Comparison of ENCODE assay signal across 27 mouse cellular contexts in genomic region chr2:135663785-135664184, GRCm38 (mm10). TPM values are rescaled to one million over a fixed set of nuclear protein-coding genes. Genes with fewer than 3 reads are reported as not detected.
DNase-seq lines count a peak whose midpoint lies in the region; ATAC-seq and TF ChIP-seq lines count a peak whose summit lies in the region.
"Had no signal": no experiment of that assay in that cellular context is flagged by ENCODE, and none has a peak within 500 bp of the region (broad histone marks: within the 10 kb centered on the region; RNA-seq: fewer than 3 reads in every experiment).

No protein-coding gene starts in this region.

- no peak overlapping the region for H3K27ac ChIP-seq in kidney, postnatal 0 days
- H3K27ac ChIP-seq: embryonic facial prominence, embryonic 12.5 days; forebrain, embryonic 10.5 days; forebrain, embryonic 15.5 days; hindbrain, embryonic 12.5 days; hindbrain, postnatal 0 days; intestine, embryonic 15.5 days; limb, embryonic 13.5 days; midbrain, embryonic 15.5 days; neural tube, embryonic 12.5 days had no signal

- H3K9me3 ChIP-seq in kidney, postnatal 0 days (replicated peaks; ENCODE audit: low read length) = no peaks in the 10 kb centered on the region
- H3K9me3 ChIP-seq: embryonic facial prominence, embryonic 12.5 days; forebrain, embryonic 15.5 days; hindbrain, embryonic 12.5 days; intestine, embryonic 15.5 days; limb, embryonic 13.5 days; midbrain, embryonic 15.5 days; neural tube, embryonic 12.5 days had no signal

- no peaks in the 10 kb centered on the region for H3K27me3 ChIP-seq in kidney, postnatal 0 days (ENCODE audit: insufficient read depth, low read length)
- H3K27me3 ChIP-seq in Patski = no peaks in the 10 kb centered on the region
- H3K27me3 ChIP-seq: embryonic facial prominence, embryonic 12.5 days; forebrain, embryonic 15.5 days; hindbrain, embryonic 12.5 days; intestine, embryonic 15.5 days; limb, embryonic 13.5 days; midbrain, embryonic 15.5 days; neural tube, embryonic 12.5 days had no signal

- no peaks in the 10 kb centered on the region for H3K36me3 ChIP-seq in kidney, postnatal 0 days (ENCODE audit: insufficient read depth, low read length)
- H3K36me3 ChIP-seq: embryonic facial prominence, embryonic 12.5 days; forebrain, embryonic 15.5 days; hindbrain, embryonic 12.5 days; intestine, embryonic 15.5 days; limb, embryonic 13.5 days; midbrain, embryonic 15.5 days; neural tube, embryonic 12.5 days had no signal

- no peak for ATAC-seq in kidney, postnatal 0 days (replicated peaks; ENCODE audit: low FRiP score, low read depth)
- no peak for ATAC-seq in Patski
- no peak for ATAC-seq in cerebellum, adult (ENCODE audit: insufficient number of reproducible peaks, low FRiP score, low TSS enrichment)
- ATAC-seq: forebrain, embryonic 15.5 days; hindbrain, postnatal 0 days; intestine, embryonic 15.5 days; midbrain, embryonic 15.5 days had no signal

- no peak overlapping the region for H3K4me3 ChIP-seq in kidney, postnatal 0 days (replicated peaks; ENCODE audit: low read depth, low read length)
- H3K4me3 ChIP-seq: embryonic facial prominence, embryonic 12.5 days; forebrain, embryonic 10.5 days; forebrain, embryonic 15.5 days; hindbrain, embryonic 12.5 days; intestine, embryonic 15.5 days; limb, embryonic 13.5 days; midbrain, embryonic 15.5 days; neural tube, embryonic 12.5 days had no signal

- H3K4me2 ChIP-seq in kidney, postnatal 0 days (ENCODE audit: low read length) = no peak overlapping the region
- H3K4me2 ChIP-seq: embryonic facial prominence, embryonic 12.5 days; forebrain, embryonic 15.5 days; heart, embryonic 11.5 days; hindbrain, embryonic 12.5 days; intestine, embryonic 15.5 days; limb, embryonic 13.5 days; liver, embryonic 11.5 days; midbrain, embryonic 15.5 days; neural tube, embryonic 12.5 days had no signal

- H3K4me1 ChIP-seq in kidney, postnatal 0 days (replicated peaks; ENCODE audit: insufficient read depth, low read length) = no peaks in the 10 kb centered on the region
- H3K4me1 ChIP-seq: embryonic facial prominence, embryonic 12.5 days; intestine, embryonic 15.5 days; limb, embryonic 13.5 days; neural tube, embryonic 12.5 days had no signal

- 76% methylated on average over 1 of the region's 1 CpGs for WGBS in kidney, postnatal 0 days

- CTCF ChIA-PET in Patski (lab: Charles Lee) = interaction anchor here (1.1 kb wide), 1 partner anchor 255 kb away, joined by 3 read pairs; no protein-coding TSS in a partner anchor

- POLR2A ChIA-PET in Patski (lab: Charles Lee) = no interaction called here

- 0 out of 2 replicates have a peak, but pooled peaks have one; percentile 7 for TF ChIP-seq CTCF in kidney, postnatal 0 days (IDR thresholded peaks at IDR 0.05; ENCODE audit: low read depth)
- TF ChIP-seq CTCF in Patski (IDR thresholded peaks at IDR 0.05) = peak; percentile 46

- DNase-seq in kidney, postnatal 0 days (ENCODE audit: low spot score) = no peak
- DNase-seq in kidney, adult 18-20 months = no peak
- peak; percentile 13 for DNase-seq in retina, embryonic 14.5 days (ENCODE audit: low spot score)
- no peak for DNase-seq in retina, postnatal 1 day
- no peak for DNase-seq in Patski (ENCODE audit: low read depth, low spot score)
- no peak for DNase-seq in natural killer cell, adult 2 months (ENCODE audit: low spot score in 2 of 2)
- DNase-seq: adrenal gland, postnatal 14 days; B cell, adult 2 months; cerebellum, adult 11-12 months; cerebellum, adult 9-11 months; embryo, embryonic 11 days; gastrocnemius, postnatal 36 days; heart, postnatal 36 days; kidney, postnatal 25 days; lung, postnatal 10 days had no signal

- in situ Hi-C loops in Patski (cut with MboI; ENCODE audit: low pct_unique_long_range_greater_than_20kb) = loop anchor here (10.0 to 25.0 kb wide), 2 partner anchors 226 to 261 kb away; no protein-coding TSS in a partner anchor

- H3K9ac ChIP-seq in kidney, postnatal 0 days (ENCODE audit: low read depth, low read length) = no peak overlapping the region
- H3K9ac ChIP-seq: embryonic facial prominence, embryonic 12.5 days; forebrain, embryonic 15.5 days; hindbrain, embryonic 12.5 days; intestine, embryonic 15.5 days; limb, embryonic 13.5 days; midbrain, embryonic 15.5 days; neural tube, embryonic 12.5 days had no signal

RNA-seq across cellular contexts. Expression of gene Plcb4, which starts 5.0 kb away (rescaled TPM):
- polyA plus RNA-seq in kidney, postnatal 0 days (2015; fragmentation: Nextera tagmentation; extraction: Ambion mirVana) = 8.6 and 11.9 TPM in 2 replicates
- polyA plus RNA-seq in Patski (2021) = 26.5 TPM
